Mouse (Mus musculus): ENCODE results near the gene Fam71f1. TPM values are rescaled to one million over a fixed set of nuclear protein-coding genes. Genes with fewer than 3 reads are reported as not detected.

Gene Fam71f1
- total RNA-seq (2012; rRNA removed): not detected in 2 replicates
- polyA plus RNA-seq (2012; ENCODE audit: insufficient read depth in 1 of 2, insufficient read length in 2 of 2, low read depth in 1 of 2, low replicate concordance in 2 of 2, missing spikeins in 1 of 2): under 1 TPM in 1 of 2 experiments, not detected in 1; 0.13 TPM

GRCm38 (mm10) chr6:29318879-29319278 is at the start of gene Fam71f1:
Fam71f1 (plus strand) TSS chr6:29319140.
- TF ChIP-seq ZMIZ1 (IDR thresholded peaks at IDR 0.05; ENCODE audit: low read depth, low read length): no peak
- no peak for TF ChIP-seq MEF2A (IDR thresholded peaks at IDR 0.05; ENCODE audit: extremely low read depth, insufficient replicate concordance, low read depth, low read length, poor library complexity, severe bottlenecking)
- no peak for TF ChIP-seq NRF1 (IDR thresholded peaks at IDR 0.05; ENCODE audit: insufficient read depth, low read depth, low read length, poor library complexity, severe bottlenecking)
- no peak for TF ChIP-seq ETS1 (IDR thresholded peaks at IDR 0.05; ENCODE audit: low read depth, low read length)
- H3K9me3 ChIP-seq (replicated peaks; ENCODE audit: insufficient read depth, low read length): no peaks in the 10 kb centered on the region
- no peaks in the 10 kb centered on the region for H3K79me2 ChIP-seq (ENCODE audit: control insufficient read depth, insufficient read depth, low read length, poor library complexity)
- no peak for DNase-seq (ENCODE audit: low read depth, low spot score)
- H3K4me3 ChIP-seq (ENCODE audit: control insufficient read depth in 1 of 2, insufficient read depth in 1 of 2, low read depth in 2 of 2, low read length in 2 of 2): no peak within 1 kb of the TSS
- H3K9ac ChIP-seq (ENCODE audit: control insufficient read depth, low read depth, low read length, poor library complexity, severe bottlenecking): no peak within 1 kb of the TSS
- no peaks in the 10 kb centered on the region; a peak in 1 of 4 replicates for H3K36me3 ChIP-seq (ENCODE audit: control insufficient read depth in 1 of 2, insufficient read depth in 2 of 2, low read length in 2 of 2)
- H3K27ac ChIP-seq (ENCODE audit: control insufficient read depth, low read depth, low read length): no peak within 1 kb of the TSS
- H3K4me1 ChIP-seq (ENCODE audit: control insufficient read depth in 1 of 2, insufficient read depth in 2 of 2, low read length in 2 of 2): peaks cover 0 to 6% of the 10 kb centered on the region in 2 experiments; a peak in 1 of 4 replicates
- H3K27me3 ChIP-seq (ENCODE audit: control insufficient read depth in 1 of 2, insufficient read depth in 2 of 2, low read length in 2 of 2): peaks cover 2 to 5% of the 10 kb centered on the region in 2 experiments

- peaks cover 3% of the 10 kb centered on the region for H3K79me2 ChIP-seq (ENCODE audit: control insufficient read depth, insufficient read depth, low read length, poor library complexity)
- no peak overlapping the region for H3K9ac ChIP-seq (ENCODE audit: control insufficient read depth, low read depth, low read length, poor library complexity, severe bottlenecking)
- H3K4me1 ChIP-seq (ENCODE audit: control insufficient read depth in 1 of 2, insufficient read depth in 2 of 2, low read length in 2 of 2): peaks cover 0 to 8% of the 10 kb centered on the region in 2 experiments; a peak in 1 of 4 replicates
- no peak overlapping the region for H3K27ac ChIP-seq (ENCODE audit: control insufficient read depth, low read depth, low read length)
- peak; percentile 18 for DNase-seq (ENCODE audit: low read depth, low spot score)
- peaks cover 10 to 18% of the 10 kb centered on the region in 2 experiments for H3K27me3 ChIP-seq (ENCODE audit: control insufficient read depth in 1 of 2, insufficient read depth in 2 of 2, low read length in 2 of 2)
- TF ChIP-seq MYB (IDR thresholded peaks at IDR 0.05; ENCODE audit: low read depth, low read length) (no peak), KAT2A (conservative IDR thresholded peaks at IDR 0.05; ENCODE audit: low read depth, low read length) (no peak), GABPA (IDR thresholded peaks at IDR 0.05; ENCODE audit: low read depth, low read length) (no peak), TBP (IDR thresholded peaks at IDR 0.05; ENCODE audit: low read depth, low read length) (no peak), MXI1 (IDR thresholded peaks at IDR 0.05; ENCODE audit: low read depth, low read length) (no peak), MAFK (IDR thresholded peaks at IDR 0.05; ENCODE audit: borderline replicate concordance, low read depth, low read length) (no peak), POLR2A (IDR thresholded peaks at IDR 0.05; ENCODE audit: control insufficient read depth in 1 of 2, insufficient read depth in 1 of 2, low read depth in 1 of 2, low read length in 2 of 2, poor library complexity in 1 of 2) (no peak), E2F4 (IDR thresholded peaks at IDR 0.05; ENCODE audit: borderline replicate concordance, low read depth, low read length) (no peak), CHD1 (IDR thresholded peaks at IDR 0.05; ENCODE audit: low read depth, low read length) (no peak), RCOR1 (IDR thresholded peaks at IDR 0.05; ENCODE audit: low read depth, low read length) (no peak), ETS1 (IDR thresholded peaks at IDR 0.05; ENCODE audit: low read depth, low read length) (no peak), TCF12 (IDR thresholded peaks at IDR 0.05; ENCODE audit: low read depth, low read length) (no peak), POLR2AphosphoS2 (IDR thresholded peaks at IDR 0.05; ENCODE audit: low read length) (no peak), NRF1 (IDR thresholded peaks at IDR 0.05; ENCODE audit: insufficient read depth, low read depth, low read length, poor library complexity, severe bottlenecking) (no peak)
- H3K4me3 ChIP-seq (ENCODE audit: control insufficient read depth in 1 of 2, insufficient read depth in 1 of 2, low read depth in 2 of 2, low read length in 2 of 2): no peak overlapping the region
- peaks cover 0 to 9% of the 10 kb centered on the region in 2 experiments; a peak in 3 of 4 replicates for H3K36me3 ChIP-seq (ENCODE audit: control insufficient read depth in 1 of 2, insufficient read depth in 2 of 2, low read length in 2 of 2)
- H3K9me3 ChIP-seq (replicated peaks; ENCODE audit: insufficient read depth, low read length): no peaks in the 10 kb centered on the region
Observed at GRCm38 (mm10) chr6:29270961-29271360, 48.0 kb upstream of the Fam71f1 start.
